Mouse (Mus musculus): ENCODE data around the gene Pigc.
A peak's percentile ranks its signal among the peaks of the same experiment; 100 is the strongest.

The Pigc gene

DNA sequence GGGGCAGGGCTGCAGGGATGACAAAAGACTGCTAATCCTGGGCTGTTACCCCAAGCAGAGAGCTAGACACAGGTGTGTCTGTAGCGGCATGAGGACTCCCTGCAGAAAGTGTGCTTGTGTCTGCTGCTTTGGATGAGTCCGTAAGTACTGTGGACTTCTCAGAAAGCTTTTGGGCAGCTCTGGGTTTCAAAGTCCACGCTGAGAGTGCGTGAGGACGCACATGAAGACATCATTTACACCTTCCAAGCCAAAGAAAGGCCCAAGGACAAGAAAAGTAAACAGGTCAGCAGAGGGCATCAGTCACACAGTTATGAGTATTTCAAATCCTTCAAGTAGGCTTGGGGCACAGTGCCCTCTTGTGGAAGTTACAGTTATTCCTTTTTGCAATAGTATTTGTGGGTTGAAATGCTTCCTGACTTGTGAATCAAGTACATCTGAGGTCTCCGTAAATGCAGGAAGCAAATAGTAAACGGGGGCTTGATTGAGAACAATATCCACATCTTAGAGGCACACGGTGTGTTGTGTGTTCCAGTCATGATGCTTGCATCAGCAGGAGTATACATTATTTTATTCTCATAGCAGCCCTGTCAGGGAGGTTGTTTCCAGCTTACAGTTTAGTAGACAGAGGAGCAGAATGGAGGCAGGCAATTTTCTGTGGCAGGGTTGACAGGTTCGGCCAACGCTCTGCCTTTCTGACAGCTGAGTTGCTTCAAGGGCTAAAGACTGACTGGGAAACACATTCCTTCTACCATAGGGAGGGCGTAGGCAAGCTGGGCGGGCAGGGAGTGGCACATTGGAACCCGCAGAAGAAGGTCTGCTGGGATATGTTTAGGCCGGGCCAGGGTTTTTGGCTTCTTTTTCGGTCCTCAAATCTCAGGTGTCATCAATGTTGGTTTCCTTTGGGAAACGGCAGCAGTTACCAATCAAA is 7.5 kb downstream of the Pigc start:
- peak; percentile 85 for DNase-seq (ENCODE audit: extremely low spot score, low read depth, low spot score)

DNA sequence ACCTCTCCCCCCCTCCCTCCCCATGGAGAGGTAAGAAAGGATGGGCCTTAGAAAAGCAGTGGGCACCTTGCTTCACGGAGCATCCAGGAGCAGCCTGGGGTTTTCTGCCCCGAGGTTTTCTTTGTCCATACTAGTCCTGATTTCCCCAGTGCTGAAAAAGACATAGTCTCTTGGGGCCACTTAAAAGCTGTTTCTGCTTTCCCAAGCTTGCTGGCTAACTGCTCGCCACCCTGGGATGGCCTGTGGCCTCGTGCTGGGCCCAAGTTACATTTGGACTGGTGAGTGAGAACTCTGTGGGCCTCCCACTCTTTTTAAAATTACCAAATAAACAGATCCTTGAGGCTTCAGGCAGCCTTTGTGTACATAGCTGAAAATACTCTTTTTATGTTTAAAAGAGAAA is 8.3 kb downstream of the Pigc start:
- DNase-seq (ENCODE audit: extremely low spot score, low read depth, low spot score), result no peak

GRCm38 (mm10) chr1:161978173-161978700 is 9.3 kb downstream of the Pigc start:
- no peak for DNase-seq (ENCODE audit: extremely low spot score, low read depth, low spot score)

DNA sequence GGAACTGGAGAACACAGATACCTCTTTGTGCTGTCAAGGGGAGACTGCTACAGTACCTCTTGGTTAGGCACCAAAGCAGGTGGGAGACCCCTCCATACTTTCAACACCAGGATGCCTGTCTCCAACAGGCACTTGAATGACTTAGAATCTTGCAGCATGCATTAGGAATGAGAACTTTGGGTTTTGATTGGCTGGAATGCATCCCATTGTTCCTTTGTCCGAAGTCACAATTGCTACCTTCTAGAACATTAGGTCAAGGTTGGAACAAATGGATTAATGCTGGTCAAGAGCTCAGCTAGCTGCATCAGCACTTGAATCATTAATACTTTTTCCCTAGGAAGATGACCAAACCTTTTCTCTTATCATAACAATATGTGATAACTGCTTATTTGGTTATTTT is 10.6 kb downstream of the Pigc start, which contains the start of gene 4930558K02Rik:
4930558K02Rik (minus strand) TSS at position 101 of the 400 bp plus-strand sequence.
- DNase-seq (ENCODE audit: extremely low spot score, low read depth, low spot score), result no peak

DNA sequence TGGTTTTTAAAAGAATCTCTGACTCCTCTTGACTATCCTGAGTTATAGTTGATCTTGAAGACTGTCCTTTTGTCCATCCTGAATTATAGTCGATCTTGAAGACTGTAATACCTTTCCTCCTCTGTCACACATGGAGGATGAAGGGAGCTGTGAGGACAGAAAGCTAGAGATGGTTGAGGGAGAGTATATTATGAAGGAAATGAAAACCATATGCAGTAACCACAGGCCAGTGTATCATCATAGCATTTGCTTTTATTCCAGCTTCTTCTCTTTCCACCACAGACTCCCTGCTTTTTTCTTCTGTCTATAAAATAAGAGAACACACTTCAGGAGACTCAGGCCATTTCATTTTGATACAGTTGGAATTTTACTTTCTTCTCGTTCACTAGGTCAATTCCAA is 11.1 kb downstream of the Pigc start:
- no peak for DNase-seq (ENCODE audit: extremely low spot score, low read depth, low spot score)

GRCm38 (mm10) chr1:161980626-161981298 is 11.8 kb downstream of the Pigc start:
- DNase-seq (ENCODE audit: extremely low spot score, low read depth, low spot score), result no peak

- DNase-seq (ENCODE audit: extremely low spot score, low read depth, low spot score), result no peak
These were observed 14.5 kb downstream of the Pigc start for GRCm38 (mm10) chr1:161983451-161983850.

GRCm38 (mm10) chr1:161983979-161984566 is 15.1 kb downstream of the Pigc start:
- DNase-seq (ENCODE audit: extremely low spot score, low read depth, low spot score), result peak; percentile 98

GRCm38 (mm10) chr1:161990684-161991578 is 21.9 kb downstream of the Pigc start:
- DNase-seq (ENCODE audit: extremely low spot score, low read depth, low spot score), result no peak

GRCm38 (mm10) chr1:161991846-161992245 is 22.9 kb downstream of the Pigc start:
- no peak for DNase-seq (ENCODE audit: extremely low spot score, low read depth, low spot score)

DNA sequence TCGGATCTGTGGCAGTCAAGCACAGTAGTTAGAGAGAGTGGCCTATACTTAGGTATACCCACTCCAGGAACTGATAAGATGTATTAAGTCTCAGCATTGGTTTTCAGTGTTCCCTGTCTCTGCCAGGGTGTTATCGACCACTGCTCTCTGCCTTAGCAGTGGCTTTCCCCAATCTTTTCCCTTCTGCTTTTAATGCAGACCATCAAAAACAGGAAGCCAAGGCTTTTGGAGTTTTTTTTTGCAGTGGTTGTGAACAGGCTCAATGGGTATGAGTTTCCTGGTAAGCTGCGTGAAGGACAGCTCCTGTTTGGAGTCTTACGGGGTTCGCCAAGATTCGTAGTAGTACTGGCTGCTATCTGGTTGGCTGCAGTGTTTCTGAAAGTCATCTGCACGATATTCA is 23.4 kb downstream of the Pigc start:
- DNase-seq (ENCODE audit: extremely low spot score, low read depth, low spot score), result no peak

DNA sequence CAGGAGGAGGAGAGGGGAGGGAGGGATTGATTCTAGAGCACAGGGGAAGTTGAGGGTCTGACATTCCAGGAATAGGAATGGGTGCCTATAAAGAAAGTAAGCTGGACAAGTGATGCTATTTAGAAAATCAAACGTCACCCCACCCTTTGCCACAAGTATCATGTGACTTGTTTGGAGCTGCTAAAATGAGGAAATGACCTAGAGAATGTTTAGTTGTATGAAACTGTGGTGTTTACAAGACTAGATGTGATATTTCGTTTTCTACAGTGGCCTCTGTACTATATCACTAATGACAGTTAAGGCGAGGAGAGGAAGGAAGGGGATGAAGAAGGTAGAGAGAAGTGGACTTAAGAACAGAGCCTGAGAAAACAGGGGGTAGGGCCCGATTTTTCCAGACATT is 29.8 kb downstream of the Pigc start:
- no peak for DNase-seq (ENCODE audit: extremely low spot score, low read depth, low spot score)

- DNase-seq (ENCODE audit: extremely low spot score, low read depth, low spot score), result no peak
These were observed 30.4 kb downstream of the Pigc start for GRCm38 (mm10) chr1:161999338-161999737.

- DNase-seq (ENCODE audit: extremely low spot score, low read depth, low spot score), result no peak
These were observed 30.9 kb downstream of the Pigc start for GRCm38 (mm10) chr1:161999882-162000371.

DNA sequence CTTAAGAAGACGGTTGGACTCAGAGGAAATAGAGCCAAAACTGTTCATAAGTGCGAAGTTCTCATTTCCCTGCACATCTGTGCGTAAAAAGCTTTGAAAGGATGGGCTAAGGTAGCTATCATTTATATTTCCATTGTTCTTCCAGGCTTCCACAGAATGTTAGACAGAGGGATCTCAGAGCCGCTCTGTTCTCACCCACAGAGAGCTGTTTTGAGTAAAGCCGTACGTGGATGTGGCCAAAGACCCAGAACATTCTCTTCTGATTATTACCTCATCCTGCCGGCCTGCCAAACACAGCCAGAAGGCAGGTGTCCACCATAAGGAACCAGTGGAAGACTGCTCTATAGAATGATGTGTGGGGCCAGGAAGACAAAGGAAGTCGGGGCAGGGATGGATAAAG is 32.3 kb downstream of the Pigc start:
- DNase-seq (ENCODE audit: extremely low spot score, low read depth, low spot score), result no peak

- DNase-seq (ENCODE audit: extremely low spot score, low read depth, low spot score), result no peak
These were observed 34.9 kb downstream of the Pigc start for GRCm38 (mm10) chr1:162003729-162004517.

DNA sequence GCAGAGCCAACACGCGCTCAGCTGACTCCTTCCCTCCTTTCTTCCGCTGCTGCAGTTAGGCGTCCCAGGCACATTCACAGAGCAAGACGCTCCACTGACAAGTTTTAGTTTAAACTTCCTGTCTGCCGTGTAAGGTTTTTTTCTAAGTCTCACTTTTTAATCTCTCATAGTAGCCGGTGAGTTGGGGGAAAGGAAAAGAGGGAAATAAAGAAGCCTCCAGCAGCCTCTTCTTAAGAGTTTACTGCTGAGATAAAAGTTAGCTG is 35.5 kb downstream of the Pigc start:
- no peak for DNase-seq (ENCODE audit: extremely low spot score, low read depth, low spot score)

DNA sequence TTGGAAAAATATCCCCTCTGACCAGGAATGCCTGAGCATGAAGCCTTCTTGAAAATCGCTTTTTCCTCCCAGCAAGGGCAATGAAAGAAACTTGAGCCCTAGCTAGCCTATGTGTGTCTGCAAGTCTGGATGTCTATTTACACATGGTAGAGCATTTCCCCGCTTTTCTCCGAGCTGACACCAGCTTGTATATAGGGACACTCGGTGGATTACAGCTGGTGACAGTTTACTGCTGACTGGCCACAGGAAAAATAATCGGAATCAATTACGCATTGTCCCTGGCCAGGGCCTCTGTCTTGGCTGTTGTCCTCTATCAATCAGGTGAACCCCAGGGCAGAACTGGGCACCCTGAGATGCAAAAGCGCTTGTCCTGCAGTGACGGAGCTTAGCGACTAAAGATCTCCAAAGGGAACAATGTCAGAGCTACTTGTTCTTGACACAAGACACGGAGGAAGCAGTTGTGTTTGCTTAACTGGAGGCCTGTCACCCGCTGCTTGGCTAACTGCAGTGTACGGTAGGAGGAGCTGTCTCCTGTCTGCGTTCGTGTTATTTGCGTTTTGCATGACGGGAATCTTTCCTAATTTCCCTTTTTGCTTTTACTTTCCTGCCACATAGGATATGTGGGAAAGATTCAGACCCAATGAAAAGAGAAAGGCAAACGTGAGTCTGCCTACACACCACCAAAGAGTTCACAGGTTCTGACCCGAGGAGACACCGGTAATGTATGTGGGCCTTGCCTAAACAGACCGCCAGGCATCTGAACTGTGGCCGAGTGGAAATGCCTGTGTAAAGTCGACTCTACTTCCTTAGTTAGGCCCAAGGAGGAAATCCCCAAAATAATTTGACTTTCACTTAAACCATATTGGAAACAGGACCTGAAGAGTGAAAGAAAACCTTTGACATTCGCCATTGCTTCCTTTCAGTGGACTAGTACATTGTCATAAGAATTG is 36.1 kb downstream of the Pigc start:
- DNase-seq (ENCODE audit: extremely low spot score, low read depth, low spot score), result no peak

- no peak for DNase-seq (ENCODE audit: extremely low spot score, low read depth, low spot score)
These were observed 37.1 kb downstream of the Pigc start for GRCm38 (mm10) chr1:162006109-162006508.

Data from hindlimb bud, embryonic 11.5 days (tissue).